Mouse (Mus musculus) liver, embryonic 16.5 days (tissue): ENCODE results near the gene Lamc1. TPM values are rescaled to one million over a fixed set of nuclear protein-coding genes. Genes with fewer than 3 reads are reported as not detected.

Experiments
- polyA plus RNA-seq: library from polyadenylated mRNA; unstranded; fragments of >200 nt; fragmentation: Nextera tagmentation; extraction: Ambion mirVana; gene quantifications from 2 replicates; pipeline ENCODE4 v1.2.1, GENCODE M21; 2015

Lamc1 gene
- polyA plus RNA-seq, 1 experiment from 2014 or later = 8.9 TPM

Other genes with a start within 250 kb of the Lamc1 start
- gene Lamc2, start 146.3 kb downstream of the Lamc1 start, polyA plus RNA-seq = 0.39 and 0.42 TPM in 2 replicates
- 0.32 and 0.33 TPM in 2 replicates for gene Shcbp1l, start 92.4 kb upstream of the Lamc1 start, polyA plus RNA-seq
- 8.5 and 9.0 TPM in 2 replicates for gene Dhx9, start 154.9 kb upstream of the Lamc1 start, polyA plus RNA-seq
- 6.5 and 7.0 TPM in 2 replicates for gene Npl, start 217.3 kb upstream of the Lamc1 start, polyA plus RNA-seq